Mouse (Mus musculus) G1E (cell line): ENCODE data around the gene Cckbr.

Source experiments
- CTCF ChIP-seq: IDR thresholded peaks from 2 replicates; pipeline ENCODE4 v1.5.1; 2012; ENCODE audit warnings: low read depth, low read length, inconsistent platforms, mixed read lengths
- GATA1 ChIP-seq: IDR thresholded peaks from 2 replicates; pipeline ENCODE4 v1.6.1; 2012; ENCODE audit warnings: borderline replicate concordance, low read length, inconsistent platforms, mixed read lengths
- POLR2AphosphoS5 ChIP-seq: IDR thresholded peaks from 2 replicates; pipeline ENCODE4 v1.6.1; 2012; ENCODE audit warnings: low read depth, low read length, inconsistent platforms; ENCODE audit not compliant: insufficient replicate concordance
- TAL1 ChIP-seq: conservative IDR thresholded peaks from 2 replicates; pipeline ENCODE4 v1.6.1; 2012; ENCODE audit warnings: low read depth, low read length, inconsistent platforms, mixed read lengths

DNA sequence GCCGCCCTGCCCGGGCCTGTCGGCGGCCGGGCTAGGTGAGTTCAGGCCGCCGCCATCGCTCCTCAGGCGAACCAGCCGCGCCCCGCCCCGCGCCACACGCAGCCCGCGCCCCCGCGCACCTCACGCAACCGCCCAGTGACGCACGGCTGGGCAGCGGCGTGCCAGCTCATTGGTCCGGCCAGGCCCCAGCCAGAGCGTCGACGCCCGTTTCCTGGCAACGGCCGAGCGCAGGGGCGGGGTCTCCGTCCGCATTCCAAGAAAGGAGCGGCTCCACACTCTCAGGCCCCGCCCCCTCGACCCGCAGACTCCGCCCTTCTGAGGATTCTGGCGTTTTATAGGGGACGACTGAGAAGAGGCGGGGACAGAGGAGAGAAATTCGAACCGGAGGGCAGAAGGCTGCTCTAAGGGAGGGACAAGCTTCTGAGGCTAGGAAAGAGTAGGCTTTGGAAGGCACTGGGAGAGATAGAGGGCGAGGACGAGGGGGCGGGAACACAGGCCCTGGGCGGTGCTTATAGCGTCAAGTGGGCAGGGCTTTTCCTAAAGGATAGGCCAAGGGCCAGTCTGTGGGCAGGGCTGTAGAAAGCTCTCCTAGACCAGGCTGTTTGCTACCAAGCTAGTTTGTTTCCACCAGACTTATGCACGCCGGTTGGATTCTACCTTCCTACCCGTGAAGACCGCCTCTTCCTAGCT, 25.5 kb upstream of the Cckbr start, which contains the start of gene Fam160a2:
- TF ChIP-seq GATA1 (no peak), CTCF (no peak), TAL1 (no peak), POLR2AphosphoS5 (no peak)
